Mouse (Mus musculus) CH12.LX (cell line): Measurements from ENCODE around the gene Abat. TPM values are rescaled to one million over a fixed set of nuclear protein-coding genes. Genes with fewer than 3 reads are reported as not detected.

Experiments
- DNase-seq: peaks from one replicate; pipeline ENCODE4 v3.0.0-alpha.2; 2013; ENCODE audit errors: extremely low read depth
- H3K27ac ChIP-seq: 2 replicates; pipeline ENCODE4 v1.5.1; 2012; ENCODE audit warnings: low read depth, mild to moderate bottlenecking, control low read depth, moderate library complexity; ENCODE audit not compliant: insufficient read depth
- H3K27me3 ChIP-seq: replicated peaks from 2 replicates; pipeline ENCODE3; 2012; ENCODE audit warnings: inconsistent platforms
- H3K36me3 ChIP-seq, 2 experiments: replicated peaks in 1 of 2; 2 replicates each; pipeline versions ENCODE3 to v1.6.1; 2012; ENCODE audit warnings: inconsistent platforms in 1 of 2, low read length in 1 of 2, mild to moderate bottlenecking in 1 of 2, mixed read lengths in 1 of 2, moderate library complexity in 1 of 2; ENCODE audit not compliant: control insufficient read depth in 1 of 2, insufficient read depth in 1 of 2
- H3K4me1 ChIP-seq, 2 experiments: 2 replicates each; pipeline ENCODE4 v1.6.1; 2012; ENCODE audit warnings: inconsistent platforms in 1 of 2, moderate library complexity in 1 of 2; ENCODE audit not compliant: insufficient read depth in 2 of 2, control insufficient read depth in 1 of 2
- H3K4me2 ChIP-seq: 2 replicates; pipeline ENCODE4 v1.6.1; 2012; ENCODE audit warnings: low read depth, mild to moderate bottlenecking, control low read depth; ENCODE audit not compliant: poor library complexity, insufficient read depth, severe bottlenecking
- H3K4me3 ChIP-seq, 3 experiments: fragments of 150-350 bp in 1 of 3; sonication (generic) in 1 of 3; replicated peaks in 1 of 3; 2 replicates each; pipeline versions ENCODE3 to v1.5.1; 2011 to 2012; ENCODE audit warnings: low read depth in 2 of 3, low read length in 2 of 3, mild to moderate bottlenecking in 2 of 3, moderate library complexity in 2 of 3, control low read depth in 1 of 3, improper control_type of control experiment in 1 of 3, inconsistent platforms in 1 of 3, mixed read lengths in 1 of 3; ENCODE audit not compliant: poor library complexity in 1 of 3
- H3K79me2 ChIP-seq: replicated peaks from 2 replicates; pipeline ENCODE4 v1.6.1; 2012; ENCODE audit warnings: mild to moderate bottlenecking, moderate library complexity; ENCODE audit not compliant: control insufficient read depth, poor library complexity, insufficient read depth, severe bottlenecking; ENCODE audit errors: extremely low read depth
- H3K9ac ChIP-seq: 2 replicates; pipeline ENCODE4 v1.6.1; 2012; ENCODE audit warnings: low read depth, mild to moderate bottlenecking, control low read depth, moderate library complexity; ENCODE audit not compliant: insufficient read depth
- H3K9me3 ChIP-seq: replicated peaks from 2 replicates; pipeline ENCODE3; 2012; ENCODE audit warnings: low read length, inconsistent platforms, mixed read lengths
- CHD1 ChIP-seq: IDR thresholded peaks from 2 replicates; pipeline ENCODE4 v1.6.1; 2012; ENCODE audit warnings: low read depth, low read length, improper control_type of control experiment, inconsistent platforms
- CHD2 ChIP-seq: IDR thresholded peaks from 2 replicates; pipeline ENCODE4 v1.6.1; 2011; ENCODE audit warnings: low read length, improper control_type of control experiment
- E2F4 ChIP-seq: IDR thresholded peaks from 2 replicates; pipeline ENCODE4 v1.6.1; 2011; ENCODE audit warnings: low read depth, low read length, improper control_type of control experiment; ENCODE audit not compliant: insufficient replicate concordance
- ELF1 ChIP-seq: IDR thresholded peaks from 2 replicates; pipeline ENCODE4 v1.6.1; 2014; ENCODE audit warnings: low read depth, mild to moderate bottlenecking, inconsistent platforms, low read length, improper control_type of control experiment
- EP300 ChIP-seq: IDR thresholded peaks from 2 replicates; pipeline ENCODE4 v1.6.1; 2011; ENCODE audit warnings: low read length, improper control_type of control experiment
- ETS1 ChIP-seq: conservative IDR thresholded peaks from 2 replicates; pipeline ENCODE4 v1.6.1; 2012; ENCODE audit warnings: low read depth, mild to moderate bottlenecking, inconsistent platforms, low read length, improper control_type of control experiment, moderate library complexity
- GABPA ChIP-seq: IDR thresholded peaks from 2 replicates; pipeline ENCODE4 v1.6.1; 2012; ENCODE audit warnings: low read depth, low read length, improper control_type of control experiment, inconsistent platforms; ENCODE audit not compliant: insufficient replicate concordance
- JUN ChIP-seq: IDR thresholded peaks from 2 replicates; pipeline ENCODE4 v1.6.1; 2011; ENCODE audit warnings: low read depth, mild to moderate bottlenecking, low read length, improper control_type of control experiment, moderate library complexity; ENCODE audit not compliant: insufficient read depth
- JUND ChIP-seq: conservative IDR thresholded peaks from 2 replicates; pipeline ENCODE4 v1.6.1; 2011; ENCODE audit warnings: low read depth, low read length, improper control_type of control experiment
- KAT2A ChIP-seq: IDR thresholded peaks from 2 replicates; pipeline ENCODE4 v1.6.1; 2012; ENCODE audit warnings: low read length, improper control_type of control experiment, inconsistent platforms; ENCODE audit not compliant: insufficient replicate concordance
- MAFK ChIP-seq: IDR thresholded peaks from 2 replicates; pipeline ENCODE4 v1.6.1; 2011; ENCODE audit warnings: low read length, improper control_type of control experiment; ENCODE audit not compliant: insufficient replicate concordance
- MAX ChIP-seq: IDR thresholded peaks from 2 replicates; pipeline ENCODE4 v1.6.1; 2011; ENCODE audit warnings: low read length, improper control_type of control experiment
- MEF2A ChIP-seq: IDR thresholded peaks from 2 replicates; pipeline ENCODE4 v1.6.1; 2014; ENCODE audit warnings: low read depth, mild to moderate bottlenecking, inconsistent platforms, low read length, improper control_type of control experiment, borderline replicate concordance
- MYC ChIP-seq: IDR thresholded peaks from 2 replicates; pipeline ENCODE4 v1.6.1; 2011; ENCODE audit warnings: low read depth, mild to moderate bottlenecking, improper control_type of control experiment, low read length
- NELFE ChIP-seq: IDR thresholded peaks from 2 replicates; pipeline ENCODE4 v1.6.1; 2011; ENCODE audit warnings: low read depth, low read length, improper control_type of control experiment
- NRF1 ChIP-seq: IDR thresholded peaks from 2 replicates; pipeline ENCODE4 v1.6.1; 2014; ENCODE audit warnings: low read depth, mild to moderate bottlenecking, inconsistent platforms, low read length, improper control_type of control experiment, moderate library complexity
- PAX5 ChIP-seq: IDR thresholded peaks from 2 replicates; pipeline ENCODE4 v1.6.1; 2012; ENCODE audit warnings: low read length, inconsistent platforms, mixed read lengths
- POLR2A ChIP-seq: IDR thresholded peaks from 2 replicates; pipeline ENCODE4 v1.6.1; 2011; ENCODE audit warnings: low read depth, mild to moderate bottlenecking, improper control_type of control experiment, low read length
- POLR2AphosphoS2 ChIP-seq: IDR thresholded peaks from 2 replicates; pipeline ENCODE4 v1.6.1; 2011; ENCODE audit warnings: low read depth, low read length, improper control_type of control experiment
- SIN3A ChIP-seq: IDR thresholded peaks from 2 replicates; pipeline ENCODE4 v1.6.1; 2012; ENCODE audit warnings: low read length, improper control_type of control experiment, inconsistent platforms
- TCF12 ChIP-seq: IDR thresholded peaks from 2 replicates; pipeline ENCODE4 v1.6.1; 2014; ENCODE audit warnings: low read depth, mild to moderate bottlenecking, inconsistent platforms, low read length, improper control_type of control experiment
- USF1 ChIP-seq: IDR thresholded peaks from 2 replicates; pipeline ENCODE4 v1.6.1; 2014; ENCODE audit warnings: low read depth, mild to moderate bottlenecking, inconsistent platforms, low read length, improper control_type of control experiment
- USF2 ChIP-seq: conservative IDR thresholded peaks from 2 replicates; pipeline ENCODE4 v1.6.1; 2011; ENCODE audit warnings: low read depth, low read length, improper control_type of control experiment
- ZC3H11A ChIP-seq: IDR thresholded peaks from 2 replicates; pipeline ENCODE4 v1.6.1; 2012; ENCODE audit warnings: low read depth, mild to moderate bottlenecking, inconsistent platforms, low read length, improper control_type of control experiment
- ZKSCAN1 ChIP-seq: IDR thresholded peaks from 2 replicates; pipeline ENCODE4 v1.6.1; 2012; ENCODE audit warnings: low read depth, inconsistent platforms, low read length, improper control_type of control experiment, borderline replicate concordance
- ZNF384 ChIP-seq: IDR thresholded peaks from 2 replicates; pipeline ENCODE4 v1.6.1; 2012; ENCODE audit warnings: low read depth, low read length, improper control_type of control experiment, inconsistent platforms
- dilution Hi-C: fragments of 300-500 bp; cut with MboI; formaldehyde crosslinking; loops from 2 replicates; pipeline ENCODE4 v1.14.3; 2020; ENCODE audit warnings: low sequenced_read_pairs; ENCODE audit not compliant: extremely low pct_unique_long_range_greater_than_20kb, extremely low pct_ligation_motif_present
- in situ Hi-C: fragments of 300-500 bp; cut with MboI; formaldehyde crosslinking; loops from 3 replicates; pipeline ENCODE4 v1.14.3; 2019; ENCODE audit warnings: low sequenced_read_pairs, low pct_ligation_motif_present, low pct_unique_long_range_greater_than_20kb, mixed read lengths
- polyA plus RNA-seq: library from polyadenylated mRNA; unstranded; fragments of >175 nt; gene quantifications from 2 replicates; pipeline ENCODE4 v1.2.1, GENCODE M21; 2012; ENCODE audit warnings: low read depth; ENCODE audit not compliant: insufficient read length
- total RNA-seq, 2 experiments: library from RNA; depleted of rRNA; stranded (reverse); fragments of 300-350 nt in 1 of 2; fragments of >200 nt in 1 of 2; gene quantifications; 2 replicates each; pipeline ENCODE4 v1.2.3; 2012 to 2014

Abat gene
- total and polyA plus RNA-seq, 3 experiments = 0.17 TPM; not detected in 2

GRCm38 (mm10) chr16:8596336-8596735 is 83.1 kb downstream of the Abat start:
- DNase-seq = no peak
- dilution Hi-C loops = no loop called here

GRCm38 (mm10) chr16:8597516-8597915 is 84.3 kb downstream of the Abat start:
- H3K27me3 ChIP-seq = peaks cover 81% of the 10 kb centered on the region
- H3K27ac ChIP-seq = no peak overlapping the region
- H3K9ac ChIP-seq = no peak overlapping the region
- H3K79me2 ChIP-seq = no peaks in the 10 kb centered on the region
- H3K4me2 ChIP-seq = no peak overlapping the region
- H3K9me3 ChIP-seq = no peaks in the 10 kb centered on the region
- no peak overlapping the region for H3K4me3 ChIP-seq
- in situ Hi-C loops = no loop called here
- H3K4me1 ChIP-seq = no peaks in the 10 kb centered on the region
- dilution Hi-C loops = no loop called here
- no peak for DNase-seq
- TF ChIP-seq KAT2A (no peak), ZC3H11A (no peak), PAX5 (no peak), USF2 (no peak), E2F4 (no peak), POLR2AphosphoS2 (no peak), CHD2 (no peak), MEF2A (no peak), POLR2A (no peak), ELF1 (no peak), CHD1 (no peak)
- H3K36me3 ChIP-seq = no peaks in the 10 kb centered on the region

More at GRCm38 (mm10) chr16:8596336-8596735, 83.1 kb downstream of the Abat start:
- no peaks in the 10 kb centered on the region for H3K36me3 ChIP-seq
- peaks cover 77% of the 10 kb centered on the region for H3K27me3 ChIP-seq
- H3K4me3 ChIP-seq = no peak overlapping the region
- no peak overlapping the region for H3K4me2 ChIP-seq
- no peaks in the 10 kb centered on the region for H3K4me1 ChIP-seq
- TF ChIP-seq GABPA (no peak), SIN3A (no peak), NELFE (no peak), E2F4 (no peak), MYC (no peak), CHD2 (no peak)
- no peaks in the 10 kb centered on the region for H3K9me3 ChIP-seq
- no peak overlapping the region for H3K9ac ChIP-seq
- no peak overlapping the region for H3K27ac ChIP-seq
- H3K79me2 ChIP-seq = no peaks in the 10 kb centered on the region
- in situ Hi-C loops = no loop called here

- H3K27ac ChIP-seq = no peak overlapping the region
- no peak overlapping the region for H3K9ac ChIP-seq
- no peak for TF ChIP-seq MAFK
- no peak for TF ChIP-seq NRF1
- no peak for TF ChIP-seq JUND
- TF ChIP-seq MAX = no peak
- TF ChIP-seq ZKSCAN1 = no peak
- no peak for TF ChIP-seq NELFE
- TF ChIP-seq ZNF384 = no peak
- TF ChIP-seq KAT2A = no peak
- no peak for TF ChIP-seq ELF1
- no peak for TF ChIP-seq JUN
- TF ChIP-seq USF1 = no peak
- TF ChIP-seq PAX5 = no peak
- TF ChIP-seq CHD1 = no peak
- TF ChIP-seq MEF2A = no peak
- TF ChIP-seq EP300 = no peak
- TF ChIP-seq E2F4 = no peak
- TF ChIP-seq ETS1 = no peak
- TF ChIP-seq USF2 = no peak
- no peak for TF ChIP-seq TCF12
- H3K4me1 ChIP-seq = no peaks in the 10 kb centered on the region
- no peak for DNase-seq
- in situ Hi-C loops (no loop called here), dilution Hi-C loops (no loop called here)
- H3K36me3 ChIP-seq = no peaks in the 10 kb centered on the region
- H3K79me2 ChIP-seq = no peaks in the 10 kb centered on the region
- no peaks in the 10 kb centered on the region for H3K9me3 ChIP-seq
- no peak overlapping the region for H3K4me3 ChIP-seq
- no peak overlapping the region for H3K4me2 ChIP-seq
- H3K27me3 ChIP-seq = peaks cover 72% of the 10 kb centered on the region
These were observed 90.6 kb downstream of the Abat start for GRCm38 (mm10) chr16:8603789-8604188.
